Mouse (Mus musculus) liver, embryonic 14.5 days (tissue): ENCODE measurements around the gene Gabbr2. TPM values are rescaled to one million over a fixed set of nuclear protein-coding genes. Genes with fewer than 3 reads are reported as not detected.

ENCODE experiments used
- ATAC-seq: fragments of 200-750 bp; cut with Nextera tagmentation; 2 replicates; pipeline ENCODE4 v1.8.0; 2017; ENCODE audit warnings: moderate number of reproducible peaks, mild to moderate bottlenecking, moderate library complexity; ENCODE audit not compliant: insufficient read depth
- DNase-seq, 3 experiments: peaks; one replicate each; pipeline ENCODE4 v3.0.0-alpha.2; 2012 to 2013; ENCODE audit warnings: low read depth in 3 of 3, low spot score in 3 of 3
- H3K27ac ChIP-seq: fragments of 300-500 bp; sonication (generic); 2 replicates; pipeline ENCODE4 v1.5.1; 2014; ENCODE audit warnings: moderate library complexity, mild to moderate bottlenecking, control low read depth, inconsistent platforms
- H3K27me3 ChIP-seq: fragments of 300-500 bp; sonication (generic); 2 replicates; pipeline ENCODE4 v1.6.1; 2014; ENCODE audit warnings: mild to moderate bottlenecking, low read length, moderate library complexity; ENCODE audit not compliant: control insufficient read depth, insufficient read depth
- H3K36me3 ChIP-seq: fragments of 300-500 bp; sonication (generic); replicated peaks from 2 replicates; pipeline ENCODE4 v1.6.1; 2014; ENCODE audit warnings: low read depth; ENCODE audit not compliant: control insufficient read depth, insufficient read depth
- H3K4me1 ChIP-seq, 2 experiments: fragments of 200-500 bp in 1 of 2; fragments of 300-500 bp in 1 of 2; sonication (generic) in 1 of 2; replicated peaks; 2 replicates each; pipeline ENCODE4 v1.6.1; 2012 to 2014; ENCODE audit warnings: antibody characterized with exemption in 1 of 2, inconsistent platforms in 1 of 2, low read length in 1 of 2; ENCODE audit not compliant: control insufficient read depth in 2 of 2, insufficient read depth in 2 of 2
- H3K4me2 ChIP-seq: fragments of 300-500 bp; sonication (generic); 2 replicates; pipeline ENCODE4 v1.6.1; 2014; ENCODE audit warnings: low read depth, mild to moderate bottlenecking, control low read depth, moderate library complexity
- H3K4me3 ChIP-seq, 2 experiments: fragments of 200-500 bp in 1 of 2; fragments of 300-500 bp in 1 of 2; sonication (generic) in 1 of 2; 2 replicates each; pipeline ENCODE4 v1.5.1; 2012 to 2014; ENCODE audit warnings: low read depth in 2 of 2, low read length in 2 of 2, mild to moderate bottlenecking in 2 of 2, control low read depth in 1 of 2, inconsistent platforms in 1 of 2, moderate library complexity in 1 of 2; ENCODE audit not compliant: insufficient read depth in 1 of 2
- H3K9ac ChIP-seq: fragments of 300-500 bp; sonication (generic); replicated peaks from 2 replicates; pipeline ENCODE4 v1.6.1; 2014; ENCODE audit warnings: mild to moderate bottlenecking, control low read depth, moderate library complexity
- H3K9me3 ChIP-seq: fragments of 300-500 bp; sonication (generic); 2 replicates; pipeline ENCODE4 v1.6.1; 2016; ENCODE audit warnings: low read length, mixed read lengths; ENCODE audit not compliant: control insufficient read depth
- CTCF ChIP-seq: IDR thresholded peaks from 2 replicates; pipeline ENCODE4 v1.5.1; 2016; ENCODE audit warnings: antibody characterized with exemption, low read depth, control low read depth
- EP300 ChIP-seq: IDR thresholded peaks from 2 replicates; pipeline ENCODE4 v1.6.1; 2016; ENCODE audit warnings: antibody characterized with exemption, low read depth
- WGBS: fragments of 180-500 bp; shearing (Covaris S2); extraction: QIAGEN DNeasy Blood & Tissue Kit; methylation state at CpG from one replicate; pipeline ENCODE4 v1.1.7; 2014; ENCODE audit not compliant: insufficient replicate concordance; 5-methylcytosine and 5-hydroxymethylcytosine counted together
- polyA plus RNA-seq, 2 experiments: library from polyadenylated mRNA; depleted of rRNA in 1 of 2; stranded (reverse) in 1 of 2; unstranded in 1 of 2; fragments of >200 nt; fragmentation: Nextera tagmentation in 1 of 2; extraction: Ambion mirVana in 1 of 2; gene quantifications; 2 replicates each; pipeline versions ENCODE4 v1.2.1 to v1.2.3; 2012 to 2014

The Gabbr2 gene
- polyA plus RNA-seq, 2 experiments = 0.07 TPM; not detected in 1

- WGBS = 89% methylated on average over 14 of the region's 14 CpGs
- no peak overlapping the region for H3K4me3 ChIP-seq
- DNase-seq = no peak
These were observed 156.6 kb downstream of the Gabbr2 start for GRCm38 (mm10) chr4:46835064-46835463.

GRCm38 (mm10) chr4:46832834-46833544 lies 158.7 kb downstream of the Gabbr2 start:
- 34% methylated on average over 12 of the region's 12 CpGs for WGBS

More at GRCm38 (mm10) chr4:46835064-46835463, 156.6 kb downstream of the Gabbr2 start:
- Histone ChIP-seq H3K9me3 (no peaks in the 10 kb centered on the region), H3K27ac (no peak overlapping the region), H3K4me2 (no peak overlapping the region), H3K4me1 (peaks cover 8 to 17% of the 10 kb centered on the region in 2 experiments), H3K9ac (no peak overlapping the region), H3K27me3 (no peaks in the 10 kb centered on the region), H3K36me3 (no peaks in the 10 kb centered on the region)
- TF ChIP-seq EP300 (no peak), CTCF (no peak)
- ATAC-seq = no peak

GRCm38 (mm10) chr4:46829656-46830055 lies 162.0 kb downstream of the Gabbr2 start:
- Histone ChIP-seq H3K36me3 (no peaks in the 10 kb centered on the region), H3K9me3 (no peaks in the 10 kb centered on the region), H3K27me3 (no peaks in the 10 kb centered on the region), H3K4me2 (no peak overlapping the region), H3K4me3 (no peak overlapping the region), H3K4me1 (peaks cover 0 to 3% of the 10 kb centered on the region in 2 experiments; a peak in 1 of 4 replicates), H3K27ac (no peak overlapping the region), H3K9ac (no peak overlapping the region)
- TF ChIP-seq CTCF (no peak), EP300 (no peak)
- DNase-seq = no peak
- 25% methylated on average over 2 of the region's 2 CpGs for WGBS
- ATAC-seq = no peak

More at GRCm38 (mm10) chr4:46832834-46833544, 158.7 kb downstream of the Gabbr2 start:
- peaks cover 8 to 17% of the 10 kb centered on the region in 2 experiments for H3K4me1 ChIP-seq
- ATAC-seq = peak; percentile 73
- no peak overlapping the region for H3K4me3 ChIP-seq
- no peak overlapping the region for H3K9ac ChIP-seq
- no peak overlapping the region for H3K27ac ChIP-seq
- H3K36me3 ChIP-seq = no peaks in the 10 kb centered on the region
- peak in 1 of 3 experiments; percentile 50 for DNase-seq
- H3K9me3 ChIP-seq = no peaks in the 10 kb centered on the region
- no peaks in the 10 kb centered on the region for H3K27me3 ChIP-seq
- peak overlapping the region; percentile 21; the same call in 1 of the 2 replicates for H3K4me2 ChIP-seq
- peak; percentile 88 for TF ChIP-seq CTCF
- no peak for TF ChIP-seq EP300

GRCm38 (mm10) chr4:46828141-46828571 lies 163.5 kb downstream of the Gabbr2 start:
- no peak overlapping the region for H3K4me3 ChIP-seq
- H3K27ac ChIP-seq = no peak overlapping the region
- H3K4me1 ChIP-seq = peaks cover 0 to 3% of the 10 kb centered on the region in 2 experiments; a peak in 1 of 4 replicates
- TF ChIP-seq EP300 (no peak), CTCF (no peak)
- DNase-seq (no peak), ATAC-seq (no peak)
- H3K9me3 ChIP-seq = no peaks in the 10 kb centered on the region
- 66% methylated on average over 5 of the region's 5 CpGs for WGBS
- H3K36me3 ChIP-seq = no peaks in the 10 kb centered on the region
- H3K27me3 ChIP-seq = no peaks in the 10 kb centered on the region
- H3K9ac ChIP-seq = no peak overlapping the region
- H3K4me2 ChIP-seq = no peak overlapping the region

- H3K9me3 ChIP-seq = no peaks in the 10 kb centered on the region
- no peaks in the 10 kb centered on the region for H3K27me3 ChIP-seq
- H3K9ac ChIP-seq = no peak overlapping the region
- H3K4me1 ChIP-seq = no peaks in the 10 kb centered on the region
- no peak overlapping the region for H3K4me2 ChIP-seq
- ATAC-seq (no peak), DNase-seq (no peak)
- TF ChIP-seq CTCF = no peak
- TF ChIP-seq EP300 = no peak
- 73% methylated on average over 9 of the region's 9 CpGs for WGBS
- no peak overlapping the region for H3K27ac ChIP-seq
- no peak overlapping the region for H3K4me3 ChIP-seq
- no peaks in the 10 kb centered on the region for H3K36me3 ChIP-seq
These were observed 164.2 kb downstream of the Gabbr2 start for GRCm38 (mm10) chr4:46827471-46827870.
